Mouse (Mus musculus) kidney, adult 2 months (tissue): Measurements from ENCODE around the gene Rras2. TPM values are rescaled to one million over a fixed set of nuclear protein-coding genes. Genes with fewer than 3 reads are reported as not detected.

Experiments used
- DNase-seq: peaks from one replicate; pipeline ENCODE4 v3.0.0; 2021
- H3K27ac ChIP-seq: fragments of 200-500 bp; 2 replicates; pipeline ENCODE4 v1.5.1; 2012; ENCODE audit warnings: low read depth, low read length, control low read depth, inconsistent platforms; ENCODE audit not compliant: insufficient read depth
- H3K27me3 ChIP-seq: fragments of 200-500 bp; replicated peaks from 2 replicates; pipeline ENCODE4 v1.6.1; 2012; ENCODE audit warnings: mild to moderate bottlenecking, moderate library complexity, low read length, inconsistent platforms; ENCODE audit not compliant: control insufficient read depth, insufficient read depth
- H3K36me3 ChIP-seq: fragments of 200-500 bp; 2 replicates; pipeline ENCODE4 v1.6.1; 2012; ENCODE audit warnings: mild to moderate bottlenecking, moderate library complexity, low read length, inconsistent platforms; ENCODE audit not compliant: control insufficient read depth, insufficient read depth
- H3K4me1 ChIP-seq: fragments of 200-500 bp; 2 replicates; pipeline ENCODE4 v1.6.1; 2011; ENCODE audit warnings: low read length; ENCODE audit not compliant: control insufficient read depth, insufficient read depth
- H3K4me3 ChIP-seq: fragments of 200-500 bp; 2 replicates; pipeline ENCODE4 v1.5.1; 2011; ENCODE audit warnings: mild to moderate bottlenecking, low read depth, low read length, control low read depth; ENCODE audit not compliant: insufficient read depth
- CTCF ChIP-seq: fragments of 200-500 bp; conservative IDR thresholded peaks from 2 replicates; pipeline ENCODE4 v1.5.1; 2011; ENCODE audit warnings: low read depth, mild to moderate bottlenecking, control low read depth, low read length, moderate library complexity, mixed read lengths; ENCODE audit not compliant: insufficient read depth, insufficient read length
- POLR2A ChIP-seq: fragments of 200-500 bp; IDR thresholded peaks from one replicate; pipeline ENCODE4 v1.6.1; 2011; ENCODE audit warnings: low read depth, low read length, control low read depth
- WGBS: fragments of 180-500 bp; shearing (Covaris S2); methylation state at CpG from one replicate; pipeline ENCODE4 v1.1.7; 2018; 5-methylcytosine and 5-hydroxymethylcytosine counted together
- polyA plus RNA-seq: library from polyadenylated mRNA; depleted of rRNA; stranded (reverse); fragments of >200 nt; gene quantifications from 2 replicates; pipeline ENCODE4 v1.2.3, GENCODE M21; 2012; rRNA removed

Gene Rras2
- polyA plus RNA-seq, 1 experiment, result 17.5 TPM

DNA sequence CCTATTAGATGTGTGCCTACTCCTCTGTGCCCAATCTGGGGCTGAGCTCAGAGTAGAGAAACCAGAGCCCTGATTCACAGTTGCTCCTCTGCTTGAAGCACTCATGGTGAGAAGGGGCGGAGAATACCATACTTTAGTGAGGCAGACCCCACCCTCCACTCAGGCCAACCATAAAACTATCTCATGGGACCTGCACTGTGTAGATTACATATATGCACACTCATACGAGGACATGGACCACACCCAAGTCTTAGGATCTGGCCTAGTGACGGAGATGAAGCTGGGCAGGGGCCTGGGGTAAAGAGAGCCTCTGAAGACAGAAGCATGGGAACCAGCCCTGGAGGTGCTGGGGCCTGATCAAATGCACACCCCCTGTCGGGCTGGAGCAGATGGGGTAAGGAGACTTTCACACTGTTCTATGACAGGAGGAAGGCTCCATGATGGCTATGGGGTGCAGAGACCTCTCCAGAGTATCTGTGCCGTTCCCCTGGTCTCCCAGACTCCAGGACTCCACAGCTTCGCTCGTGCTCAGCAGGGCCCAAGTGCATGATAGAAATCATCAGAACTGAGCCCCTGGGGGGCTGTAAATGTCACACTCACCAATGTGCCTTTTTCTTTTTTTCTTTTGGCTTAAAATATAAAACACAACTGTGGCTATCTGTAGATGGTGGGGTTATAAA, 119.8 kb downstream of the Rras2 start:
- TF ChIP-seq CTCF (no peak), POLR2A (no peak)
- WGBS, result 77% methylated on average over 7 of the region's 7 CpGs
- Histone ChIP-seq H3K27ac (no peak overlapping the region), H3K36me3 (no peaks in the 10 kb centered on the region), H3K4me3 (no peak overlapping the region), H3K4me1 (no peaks in the 10 kb centered on the region), H3K27me3 (no peaks in the 10 kb centered on the region; the same call in 1 of the 2 replicates)
- DNase-seq, result no peak

Other genes starting within 250 kb of the Rras2 start
- 37.1 and 37.4 TPM in 2 replicates for gene Copb1, start 136.9 kb upstream of the Rras2 start, polyA plus RNA-seq
- gene Psma1, start 158.3 kb upstream of the Rras2 start, polyA plus RNA-seq, result 88.7 and 115 TPM in 2 replicates